Mouse (Mus musculus): ENCODE results near the gene 5730522E02Rik. TPM values are rescaled to one million over a fixed set of nuclear protein-coding genes. Genes with fewer than 3 reads are reported as not detected.

The 5730522E02Rik gene
- total RNA-seq, 2 experiments from 2014 or later = 11.5 to 12.0 TPM

DNA sequence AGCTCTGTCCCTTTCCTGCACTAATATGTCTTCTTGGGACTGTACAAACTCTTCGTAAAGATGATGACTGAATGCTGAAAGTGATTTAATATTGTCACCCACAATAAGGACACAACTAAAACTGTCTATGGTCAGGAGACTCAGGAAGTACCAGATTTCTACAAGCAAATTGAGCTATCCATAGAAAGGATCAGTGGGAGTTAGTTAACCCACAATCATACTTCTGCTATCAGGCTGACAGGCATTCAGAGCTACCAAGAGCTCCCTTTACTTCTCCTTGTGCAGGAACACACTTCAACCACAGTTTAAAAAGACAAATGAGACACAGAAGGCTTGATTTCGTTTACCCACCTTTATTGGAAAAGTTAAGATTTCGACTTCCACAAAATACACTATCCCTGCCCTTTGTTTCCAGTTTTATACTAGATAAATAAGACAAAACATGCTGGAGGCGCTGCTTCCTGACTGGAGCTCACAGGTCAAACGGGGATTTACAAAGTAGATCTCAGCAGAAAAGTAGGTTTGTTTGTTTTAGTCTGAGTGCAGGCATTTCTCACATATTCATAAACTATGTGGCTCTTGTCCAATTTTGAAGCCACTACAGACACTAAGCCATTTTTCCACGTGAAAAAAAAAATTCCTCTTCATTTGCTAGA lies 125.1 kb downstream of the 5730522E02Rik start:
- TF ChIP-seq CTCF (IDR thresholded peaks at IDR 0.05) = no peak

DNA sequence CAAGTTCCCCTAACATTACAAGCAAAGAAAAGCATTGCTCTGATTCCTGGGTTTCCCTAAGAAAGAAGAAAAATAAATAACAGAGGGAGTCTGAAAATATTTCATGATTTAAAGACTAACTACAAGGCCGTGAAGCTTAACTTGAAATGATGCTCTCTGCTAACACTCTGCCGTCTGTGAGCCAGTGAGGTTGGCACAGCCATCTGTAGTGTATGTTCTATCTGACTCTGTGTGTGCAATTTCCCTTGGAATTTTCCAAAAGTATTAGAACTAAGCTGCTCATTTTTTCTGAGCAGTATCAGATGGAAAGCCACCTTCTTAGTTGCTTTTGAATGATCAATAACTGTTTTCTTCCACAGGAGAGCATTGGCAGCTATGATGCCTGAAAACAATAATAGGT lies 134.2 kb downstream of the 5730522E02Rik start:
- Histone ChIP-seq H3K4me3 (no peak overlapping the region), H3K27ac (no peak overlapping the region)
- intact Hi-C loops (cut with DNase I) = loop anchor here (10.0 kb wide), 4 partner anchors 412 to 888 kb away; no protein-coding TSS in a partner anchor
- TF ChIP-seq CTCF (IDR thresholded peaks at IDR 0.05) = no peak
- DNase-seq (ENCODE audit: extremely low spot score in 1 of 2, low spot score in 2 of 2) = no peak

More for the DNA sequence above, 125.1 kb downstream of the 5730522E02Rik start:
- intact Hi-C loops (cut with DNase I) = no loop called here
- no peak for DNase-seq (ENCODE audit: extremely low spot score in 1 of 2, low spot score in 2 of 2)
- no peak overlapping the region for H3K27ac ChIP-seq
- no peak overlapping the region for H3K4me3 ChIP-seq

DNA sequence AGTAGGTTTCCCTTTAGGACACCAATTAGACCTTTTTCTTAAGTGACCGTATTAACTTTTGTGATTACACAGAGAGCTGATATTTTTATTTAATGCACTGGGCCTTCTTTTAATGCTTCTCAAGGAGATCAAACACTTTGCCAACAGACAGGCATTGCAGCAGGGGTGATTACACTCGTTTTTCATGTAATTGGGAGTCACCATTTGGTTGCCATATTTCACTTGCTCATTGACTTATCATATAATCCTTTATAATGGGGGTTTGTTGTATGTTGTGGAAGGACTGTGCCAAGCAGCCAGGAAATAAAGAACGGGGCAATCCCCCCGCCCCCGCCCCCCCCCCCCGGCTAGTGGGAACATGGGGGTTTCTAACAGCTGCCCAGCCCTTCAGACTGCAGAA lies 135.0 kb downstream of the 5730522E02Rik start:
- intact Hi-C loops (cut with DNase I) = loop anchor here (10.0 kb wide), 4 partner anchors 411 to 889 kb away; no protein-coding TSS in a partner anchor
- no peak for DNase-seq (ENCODE audit: extremely low spot score in 1 of 2, low spot score in 2 of 2)
- no peak overlapping the region for H3K4me3 ChIP-seq
- no peak for TF ChIP-seq CTCF (IDR thresholded peaks at IDR 0.05)
- no peak overlapping the region for H3K27ac ChIP-seq

DNA sequence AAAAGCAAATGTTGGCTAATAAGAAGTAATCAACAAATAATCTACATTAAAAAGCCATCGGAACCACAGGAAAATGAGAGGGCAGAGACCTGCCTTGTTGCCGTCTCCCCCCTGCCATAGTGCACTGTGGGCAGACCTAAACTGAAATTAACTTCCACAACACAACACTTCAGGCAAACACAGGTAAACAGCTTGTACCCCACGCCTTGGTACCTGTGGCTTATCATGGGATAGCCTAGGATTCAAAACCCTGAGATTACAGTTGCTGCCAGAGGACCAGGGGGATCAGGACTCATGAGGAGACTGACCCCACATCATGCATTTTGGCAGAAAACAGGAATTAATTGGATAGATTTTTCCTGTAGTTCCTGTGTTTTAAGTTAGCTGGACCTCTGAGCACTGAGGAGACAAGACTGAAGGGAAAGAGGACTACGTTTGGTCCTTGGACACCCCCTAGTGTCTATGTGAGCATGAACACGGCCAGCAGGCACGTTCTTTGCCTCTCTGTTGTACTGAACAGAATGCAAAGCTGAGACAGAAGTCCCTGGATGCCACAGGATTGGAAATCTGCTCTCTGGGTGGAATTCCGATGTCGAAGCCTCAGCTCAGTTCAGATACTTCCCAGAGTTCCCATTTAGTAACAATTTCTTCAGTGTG lies 136.8 kb downstream of the 5730522E02Rik start:
- no peak overlapping the region for H3K4me3 ChIP-seq
- TF ChIP-seq CTCF (IDR thresholded peaks at IDR 0.05) = peak; percentile 77
- intact Hi-C loops (cut with DNase I) = loop anchor here (5.0 to 10.0 kb wide), 6 partner anchors 201 to 1996 kb away; partner anchors contain the start of genes A830031A19Rik and Bcl11a
- peak overlapping the region; percentile 40; the same call in 1 of the 2 replicates for H3K27ac ChIP-seq
- DNase-seq (ENCODE audit: extremely low spot score in 1 of 2, low spot score in 2 of 2) = peak; percentile 65 to 66

DNA sequence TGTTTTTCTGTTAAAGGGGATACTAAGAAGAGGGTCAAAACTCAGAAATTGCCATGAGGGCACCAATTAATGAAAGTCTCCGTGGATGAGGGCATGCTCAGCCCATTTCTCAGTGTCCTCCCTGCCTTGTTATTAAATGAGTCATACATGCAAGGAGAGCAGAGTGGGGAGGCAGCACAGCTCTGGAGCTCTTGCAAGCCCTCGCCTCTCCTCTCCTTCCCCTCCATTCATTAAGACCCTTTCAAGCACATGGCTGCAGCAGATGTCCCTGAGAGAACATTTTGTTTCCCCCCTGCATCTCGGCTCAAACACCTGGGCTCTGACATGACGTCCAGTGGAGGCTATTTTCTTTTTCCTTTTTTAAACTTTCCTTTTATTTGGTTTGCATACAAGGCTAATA lies 138.5 kb downstream of the 5730522E02Rik start:
- intact Hi-C loops (cut with DNase I) = loop anchor here (5.0 to 10.0 kb wide), 6 partner anchors 200 to 1995 kb away; partner anchors contain the start of genes A830031A19Rik and Bcl11a
- TF ChIP-seq CTCF (IDR thresholded peaks at IDR 0.05) = no peak
- H3K4me3 ChIP-seq = no peak overlapping the region
- H3K27ac ChIP-seq = no peak overlapping the region
- DNase-seq (ENCODE audit: extremely low spot score in 1 of 2, low spot score in 2 of 2) = no peak

DNA sequence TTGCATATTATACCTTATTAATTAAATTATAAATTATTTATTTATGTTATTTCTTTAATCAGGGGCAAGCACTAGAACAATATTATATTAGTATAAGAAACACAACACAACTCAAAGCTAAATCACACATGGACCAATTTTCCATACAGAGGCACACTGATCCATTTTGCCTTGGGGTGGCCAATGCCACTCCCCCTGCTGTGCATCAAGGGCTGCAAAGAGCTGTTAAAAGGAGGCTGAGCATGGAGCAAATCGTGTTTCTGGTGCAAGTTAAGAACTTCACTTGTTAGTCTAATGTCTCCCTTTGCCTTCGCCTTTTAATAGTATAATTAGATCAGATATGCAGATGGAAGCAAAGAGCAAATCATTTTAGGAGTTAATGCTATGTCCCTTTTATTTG lies 147.3 kb downstream of the 5730522E02Rik start:
- no peak for TF ChIP-seq CTCF (IDR thresholded peaks at IDR 0.05)
- intact Hi-C loops (cut with DNase I) = no loop called here

DNA sequence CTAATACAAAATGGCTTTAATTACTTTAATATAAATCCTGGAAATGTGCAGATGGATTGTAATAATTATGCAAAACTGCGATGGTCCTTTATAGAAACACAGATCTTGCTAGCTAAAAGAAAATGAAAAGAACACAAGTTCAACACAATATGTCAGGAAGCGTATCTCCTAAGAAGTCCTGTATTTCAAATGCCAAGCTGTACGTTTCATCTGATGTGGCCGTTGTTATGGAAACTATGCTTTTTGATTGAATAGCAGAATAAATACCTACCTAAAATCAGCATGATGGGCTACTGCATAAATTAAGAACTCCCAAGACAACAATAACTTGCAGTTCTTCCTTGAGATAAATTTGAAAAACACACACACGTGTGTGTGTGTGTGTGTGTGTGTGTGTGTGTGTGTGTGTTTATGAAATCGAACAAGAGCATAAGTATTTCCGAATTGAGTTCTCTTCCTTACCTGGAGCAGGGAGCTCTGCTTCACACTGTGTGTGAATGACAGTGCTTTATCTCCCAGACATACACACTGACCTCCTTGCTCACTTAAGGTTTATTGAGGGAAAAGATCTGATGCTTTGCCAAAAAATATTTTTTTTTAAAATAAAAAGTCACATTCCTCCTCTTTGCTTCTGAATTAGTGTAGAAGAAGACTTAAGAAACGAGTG lies 149.0 kb downstream of the 5730522E02Rik start:
- intact Hi-C loops (cut with DNase I) = no loop called here
- no peak for DNase-seq (ENCODE audit: extremely low spot score in 1 of 2, low spot score in 2 of 2)
- Histone ChIP-seq H3K27ac (no peak overlapping the region; the same call in 1 of the 2 replicates), H3K4me3 (no peak overlapping the region)
- no peak for TF ChIP-seq CTCF (IDR thresholded peaks at IDR 0.05)

More for the DNA sequence above, 147.3 kb downstream of the 5730522E02Rik start:
- H3K4me3 ChIP-seq = no peak overlapping the region
- DNase-seq (ENCODE audit: extremely low spot score in 1 of 2, low spot score in 2 of 2) = no peak
- H3K27ac ChIP-seq = no peak overlapping the region

DNA sequence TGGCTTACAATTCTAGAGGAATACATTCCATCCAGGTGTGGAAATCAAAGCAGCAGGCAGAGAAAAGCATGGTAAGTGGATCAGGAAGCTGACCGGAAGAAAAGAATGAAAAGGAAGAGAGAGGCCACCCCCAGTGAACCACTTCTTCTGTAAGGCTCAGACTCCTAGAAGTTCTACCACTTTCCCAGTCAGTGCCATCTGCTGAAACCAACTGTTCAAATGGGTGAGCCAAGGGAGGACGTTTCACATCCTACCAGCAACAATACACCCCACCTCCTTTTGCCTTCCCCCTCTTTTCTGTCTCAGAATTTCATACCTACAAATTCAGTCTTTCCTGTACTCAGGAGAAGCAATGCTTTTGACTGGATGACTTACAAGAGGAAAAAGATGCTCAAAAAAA lies 197.0 kb downstream of the 5730522E02Rik start:
- no peak for TF ChIP-seq CTCF (IDR thresholded peaks at IDR 0.05)
- intact Hi-C loops (cut with DNase I) = no loop called here
- no peak overlapping the region; the same call in 1 of the 2 replicates for H3K27ac ChIP-seq
- no peak overlapping the region for H3K4me3 ChIP-seq
- no peak for DNase-seq (ENCODE audit: extremely low spot score in 1 of 2, low spot score in 2 of 2)

DNA sequence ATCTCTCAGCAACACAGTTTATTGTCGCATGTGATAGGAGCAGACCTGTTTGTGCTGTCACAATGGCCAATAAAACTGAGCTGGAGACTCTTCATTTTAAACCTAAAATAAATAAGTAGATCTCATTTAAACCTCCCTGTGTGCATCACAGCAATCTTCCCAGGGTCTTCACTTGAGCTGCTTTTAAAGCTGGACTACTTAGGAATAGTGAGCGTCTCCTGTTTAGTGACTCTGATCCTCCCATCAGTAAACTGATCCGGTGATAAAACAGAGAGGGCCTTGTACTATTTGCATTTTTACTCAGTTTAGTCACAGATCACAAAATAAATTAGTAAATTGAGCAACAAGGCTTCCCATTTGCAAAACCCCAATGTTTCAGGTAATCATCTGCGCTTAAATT lies 206.5 kb downstream of the 5730522E02Rik start:
- intact Hi-C loops (cut with DNase I) = no loop called here
- no peak for DNase-seq (ENCODE audit: extremely low spot score in 1 of 2, low spot score in 2 of 2)
- H3K27ac ChIP-seq = no peak overlapping the region; the same call in 1 of the 2 replicates
- TF ChIP-seq CTCF (IDR thresholded peaks at IDR 0.05) = no peak
- no peak overlapping the region for H3K4me3 ChIP-seq

DNA sequence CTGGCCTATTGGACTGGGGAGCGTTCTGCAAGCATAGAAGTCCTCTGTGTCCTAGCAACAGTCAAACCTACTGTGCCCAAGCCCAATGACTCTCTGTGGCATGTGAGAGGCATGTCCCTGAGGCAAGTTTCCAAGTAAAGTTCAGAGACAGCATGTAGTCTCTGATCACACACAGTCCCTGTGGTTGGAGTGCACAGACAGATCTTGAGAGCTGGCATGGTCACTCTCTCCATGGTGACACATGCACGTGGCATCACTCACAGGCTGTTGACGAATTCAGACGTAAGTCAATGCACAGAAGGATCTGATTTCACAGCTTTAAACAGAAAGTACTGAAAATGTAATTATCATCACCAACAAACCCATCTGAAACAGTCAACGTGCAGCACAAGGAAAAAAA lies 210.8 kb downstream of the 5730522E02Rik start:
- DNase-seq (ENCODE audit: extremely low spot score in 1 of 2, low spot score in 2 of 2) = no peak
- Histone ChIP-seq H3K4me3 (no peak overlapping the region), H3K27ac (no peak overlapping the region)
- intact Hi-C loops (cut with DNase I) = no loop called here
- no peak for TF ChIP-seq CTCF (IDR thresholded peaks at IDR 0.05)

DNA sequence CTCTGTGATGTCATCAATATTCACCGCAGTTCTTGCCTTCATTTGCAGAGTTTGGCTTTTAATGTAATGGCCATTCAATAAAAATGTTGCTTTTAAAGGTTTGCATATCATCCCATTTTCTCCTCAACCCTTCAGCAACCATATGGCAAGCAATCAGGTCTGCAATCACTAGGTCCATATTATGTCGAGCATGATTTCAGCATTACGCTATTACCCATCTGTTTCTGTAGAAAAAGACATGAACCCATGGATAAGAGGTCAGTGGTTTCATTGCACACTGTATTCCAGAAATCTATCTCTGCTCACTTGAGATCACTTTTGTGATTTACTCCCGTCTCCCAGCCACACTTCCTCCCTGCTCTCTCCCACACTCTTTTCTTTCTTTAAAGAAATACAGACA lies 213.1 kb downstream of the 5730522E02Rik start:
- no peak overlapping the region for H3K4me3 ChIP-seq
- TF ChIP-seq CTCF (IDR thresholded peaks at IDR 0.05) = no peak
- no peak for DNase-seq (ENCODE audit: extremely low spot score in 1 of 2, low spot score in 2 of 2)
- intact Hi-C loops (cut with DNase I) = no loop called here
- H3K27ac ChIP-seq = no peak overlapping the region

DNA sequence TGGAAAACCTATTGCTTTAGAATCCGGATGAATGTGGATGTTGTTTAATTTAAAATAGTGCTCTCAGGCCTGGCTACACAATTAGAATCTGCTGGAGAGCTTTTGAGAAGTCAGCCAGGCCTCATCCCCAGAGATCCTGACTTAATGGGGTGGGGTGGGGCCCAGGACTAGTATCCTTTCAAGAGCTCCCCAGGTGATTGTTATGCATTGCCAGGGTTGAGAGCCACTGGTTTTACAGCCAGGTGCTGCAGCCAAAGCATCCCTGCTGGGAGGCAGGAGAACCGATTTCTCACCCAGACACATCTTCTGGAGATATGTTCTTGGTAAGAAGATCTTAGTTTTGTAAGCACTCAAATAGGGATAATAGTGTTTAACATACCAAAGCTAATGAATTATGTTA lies 216.4 kb downstream of the 5730522E02Rik start:
- Histone ChIP-seq H3K4me3 (no peak overlapping the region), H3K27ac (peak overlapping the region; percentile 62; the same call in 1 of the 2 replicates)
- TF ChIP-seq CTCF (IDR thresholded peaks at IDR 0.05) = no peak
- intact Hi-C loops (cut with DNase I) = no loop called here
- DNase-seq (ENCODE audit: extremely low spot score in 1 of 2, low spot score in 2 of 2) = no peak

Data from left cerebral cortex, adult 2 months (tissue).